Mouse (Mus musculus) testis, adult 2 months (tissue): ENCODE measurements around the gene Tbc1d9. TPM values are rescaled to one million over a fixed set of nuclear protein-coding genes. Genes with fewer than 3 reads are reported as not detected.

Experiments used
- H3K27ac ChIP-seq: fragments of 200-500 bp; 2 replicates; pipeline ENCODE4 v1.5.1; 2012; ENCODE audit warnings: low read depth, low read length; ENCODE audit not compliant: control insufficient read depth, insufficient read depth
- H3K27me3 ChIP-seq: fragments of 200-500 bp; 2 replicates; pipeline ENCODE4 v1.6.1; 2012; ENCODE audit warnings: mild to moderate bottlenecking, low read length, moderate library complexity; ENCODE audit not compliant: control insufficient read depth, insufficient read depth
- H3K36me3 ChIP-seq: fragments of 200-500 bp; 2 replicates; pipeline ENCODE4 v1.6.1; 2012; ENCODE audit warnings: mild to moderate bottlenecking, low read length; ENCODE audit not compliant: control insufficient read depth, insufficient read depth
- H3K4me1 ChIP-seq: fragments of 200-500 bp; 2 replicates; pipeline ENCODE4 v1.6.1; 2012; ENCODE audit warnings: low read length; ENCODE audit not compliant: control insufficient read depth, insufficient read depth
- H3K4me3 ChIP-seq: fragments of 200-500 bp; 2 replicates; pipeline ENCODE4 v1.5.1; 2012; ENCODE audit warnings: low read depth, mild to moderate bottlenecking, low read length, moderate library complexity, mixed read lengths; ENCODE audit not compliant: control insufficient read depth
- CTCF ChIP-seq: fragments of 200-500 bp; IDR thresholded peaks from 2 replicates; pipeline ENCODE4 v1.5.1; 2012; ENCODE audit warnings: low read depth, mild to moderate bottlenecking, inconsistent platforms, low read length, moderate library complexity; ENCODE audit not compliant: control insufficient read depth, insufficient read depth, insufficient replicate concordance
- POLR2A ChIP-seq: fragments of 200-500 bp; IDR thresholded peaks from 2 replicates; pipeline ENCODE4 v1.6.1; 2012; ENCODE audit warnings: low read depth, mild to moderate bottlenecking, inconsistent platforms, low read length, moderate library complexity; ENCODE audit not compliant: control insufficient read depth
- polyA plus RNA-seq: library from polyadenylated mRNA; depleted of rRNA; stranded (reverse); fragments of >200 nt; gene quantifications from 2 replicates; pipeline ENCODE4 v1.2.3, GENCODE M21; 2012

The Tbc1d9 gene
- polyA plus RNA-seq, 1 experiment: 47.0 TPM

GRCm38 (mm10) chr8:83181851-83182482 is 16.8 kb downstream of the Tbc1d9 start:
- no peaks in the 10 kb centered on the region for H3K36me3 ChIP-seq
- TF ChIP-seq POLR2A (no peak), CTCF (no peak)
- no peaks in the 10 kb centered on the region for H3K27me3 ChIP-seq
- H3K4me1 ChIP-seq: no peaks in the 10 kb centered on the region
- H3K4me3 ChIP-seq: no peak overlapping the region
- H3K27ac ChIP-seq: no peak overlapping the region

- H3K27me3 ChIP-seq: no peaks in the 10 kb centered on the region
- TF ChIP-seq CTCF (no peak), POLR2A (no peak)
- no peak overlapping the region for H3K4me3 ChIP-seq
Observed at GRCm38 (mm10) chr8:83182784-83183183, 17.6 kb downstream of the Tbc1d9 start.

GRCm38 (mm10) chr8:83186376-83186775 is 21.2 kb downstream of the Tbc1d9 start:
- H3K4me1 ChIP-seq: peaks cover 6% of the 10 kb centered on the region
- H3K4me3 ChIP-seq: no peak overlapping the region
- H3K27me3 ChIP-seq: no peaks in the 10 kb centered on the region
- TF ChIP-seq CTCF (no peak), POLR2A (no peak)
- no peaks in the 10 kb centered on the region for H3K36me3 ChIP-seq
- H3K27ac ChIP-seq: no peak overlapping the region

More at GRCm38 (mm10) chr8:83182784-83183183, 17.6 kb downstream of the Tbc1d9 start:
- no peak overlapping the region for H3K27ac ChIP-seq
- H3K36me3 ChIP-seq: no peaks in the 10 kb centered on the region
- no peaks in the 10 kb centered on the region for H3K4me1 ChIP-seq

- Histone ChIP-seq H3K36me3 (no peaks in the 10 kb centered on the region), H3K27ac (no peak overlapping the region), H3K4me1 (peaks cover 6% of the 10 kb centered on the region), H3K4me3 (no peak overlapping the region), H3K27me3 (no peaks in the 10 kb centered on the region)
- TF ChIP-seq CTCF (no peak), POLR2A (no peak)
Observed at GRCm38 (mm10) chr8:83187363-83187962, 22.3 kb downstream of the Tbc1d9 start.

GRCm38 (mm10) chr8:83189538-83190095 is 24.5 kb downstream of the Tbc1d9 start:
- no peaks in the 10 kb centered on the region for H3K27me3 ChIP-seq
- H3K4me1 ChIP-seq: peaks cover 6% of the 10 kb centered on the region
- no peak for TF ChIP-seq CTCF
- TF ChIP-seq POLR2A: no peak
- no peak overlapping the region for H3K27ac ChIP-seq
- H3K4me3 ChIP-seq: no peak overlapping the region
- no peaks in the 10 kb centered on the region for H3K36me3 ChIP-seq

GRCm38 (mm10) chr8:83196088-83196487 is 30.9 kb downstream of the Tbc1d9 start:
- no peak overlapping the region for H3K27ac ChIP-seq
- no peaks in the 10 kb centered on the region for H3K27me3 ChIP-seq
- TF ChIP-seq CTCF (no peak), POLR2A (no peak)
- no peaks in the 10 kb centered on the region for H3K36me3 ChIP-seq
- H3K4me3 ChIP-seq: no peak overlapping the region
- H3K4me1 ChIP-seq: no peaks in the 10 kb centered on the region

GRCm38 (mm10) chr8:83199715-83200114 is 34.6 kb downstream of the Tbc1d9 start:
- Histone ChIP-seq H3K36me3 (no peaks in the 10 kb centered on the region), H3K4me1 (no peaks in the 10 kb centered on the region)

More at GRCm38 (mm10) chr8:83199715-83200114, 34.6 kb downstream of the Tbc1d9 start:
- Histone ChIP-seq H3K27me3 (no peaks in the 10 kb centered on the region), H3K4me3 (no peak overlapping the region), H3K27ac (no peak overlapping the region)
- TF ChIP-seq POLR2A: no peak
- TF ChIP-seq CTCF: no peak
